17 mouse cellular contexts compared by ENCODE assay signal in the genomic region with DNA sequence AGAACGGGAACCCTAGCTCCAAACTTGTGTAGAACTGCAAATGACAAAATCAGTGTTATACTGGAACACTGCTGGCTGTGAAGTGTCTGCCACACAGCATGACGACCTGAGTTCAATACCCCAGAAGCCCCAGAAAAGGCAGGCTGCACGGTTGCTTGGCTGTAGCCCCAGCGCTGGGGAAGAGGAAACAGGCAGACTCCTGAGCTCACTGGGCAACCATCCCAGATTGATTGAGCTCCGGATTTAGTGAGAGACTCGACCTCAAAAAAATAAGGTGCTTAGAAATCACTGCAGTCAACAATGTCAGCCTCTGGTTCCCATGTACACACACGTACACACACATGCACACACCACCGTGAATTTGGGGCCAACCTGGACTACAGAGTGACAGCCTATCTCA. TPM values are rescaled to one million over a fixed set of nuclear protein-coding genes. Genes with fewer than 3 reads are reported as not detected.
"Had no signal": no experiment of that assay in that cellular context is flagged by ENCODE, and none has a peak within 500 bp of the region (broad histone marks: within the 10 kb centered on the region; RNA-seq: fewer than 3 reads in every experiment).

No protein-coding gene starts in this region.

- DNase-seq: kidney, postnatal 14 days; kidney, postnatal 4 days; layer of hippocampus, postnatal 36 days; liver, embryonic 13.5 days; lung, adult 2 months; lung, postnatal 14 days; lung, postnatal 4 days; midbrain, embryonic 14.5 days; thymus, adult 18-20 months; thymus, postnatal 36 days had no signal

- H3K9me3 ChIP-seq: liver, embryonic 13.5 days had no signal

- H3K9ac ChIP-seq: liver, embryonic 13.5 days had no signal

- H3K4me3 ChIP-seq: left cerebral cortex, adult 2 months; liver, embryonic 13.5 days had no signal

- H3K27me3 ChIP-seq: liver, embryonic 13.5 days had no signal

- H3K36me3 ChIP-seq: liver, embryonic 13.5 days had no signal

- H3K4me1 ChIP-seq: liver, embryonic 13.5 days had no signal

- H3K4me2 ChIP-seq: liver, embryonic 13.5 days; midbrain, embryonic 11.5 days had no signal

- H3K27ac ChIP-seq: left cerebral cortex, adult 2 months; liver, embryonic 13.5 days had no signal

RNA-seq across cellular contexts. Expression of gene Gng13, which starts 51.1 kb away (rescaled TPM):
- total RNA-seq: liver, adult 2 months; megakaryocyte progenitor cell, adult 5-6 weeks; megakaryocyte-erythroid progenitor cell, adult 5-6 weeks had no signal
- polyA plus RNA-seq: liver, adult 2 months; liver, embryonic 16.5 days; lung, adult 2 months; urinary bladder, adult 2 months had no signal
